Mouse (Mus musculus) liver, embryonic 11.5 days (tissue): ENCODE data around the gene Tmem248. TPM values are rescaled to one million over a fixed set of nuclear protein-coding genes. Genes with fewer than 3 reads are reported as not detected.

Experiments used
- ATAC-seq: fragments of 200-750 bp; cut with Nextera tagmentation; replicated peaks from 2 replicates; pipeline ENCODE4 v1.8.0; 2017; ENCODE audit warnings: moderate number of reproducible peaks, mild to moderate bottlenecking, moderate TSS enrichment, moderate library complexity; ENCODE audit not compliant: low FRiP score
- DNase-seq: peaks from one replicate; pipeline ENCODE4 v3.0.0-alpha.2; 2017; ENCODE audit warnings: low spot score
- H3K27ac ChIP-seq: fragments of 300-500 bp; sonication (generic); 2 replicates; pipeline ENCODE4 v1.5.1; 2014; ENCODE audit warnings: mild to moderate bottlenecking, low read depth, low read length, control low read depth
- H3K27me3 ChIP-seq: fragments of 300-500 bp; sonication (generic); replicated peaks from 2 replicates; pipeline ENCODE4 v1.6.1; 2014; ENCODE audit warnings: low read length, mixed read lengths; ENCODE audit not compliant: control insufficient read depth, insufficient read depth
- H3K36me3 ChIP-seq: fragments of 300-500 bp; sonication (generic); 2 replicates; pipeline ENCODE4 v1.6.1; 2014; ENCODE audit warnings: mild to moderate bottlenecking, low read length, moderate library complexity, mixed read lengths; ENCODE audit not compliant: control insufficient read depth, insufficient read depth
- H3K4me1 ChIP-seq: fragments of 300-500 bp; sonication (generic); replicated peaks from 2 replicates; pipeline ENCODE4 v1.6.1; 2014; ENCODE audit warnings: low read length, mixed read lengths; ENCODE audit not compliant: control insufficient read depth, insufficient read depth
- H3K4me2 ChIP-seq: fragments of 300-500 bp; sonication (generic); 2 replicates; pipeline ENCODE4 v1.6.1; 2014; ENCODE audit warnings: mild to moderate bottlenecking, control low read depth, moderate library complexity
- H3K4me3 ChIP-seq: fragments of 300-500 bp; sonication (generic); 2 replicates; pipeline ENCODE4 v1.5.1; 2014; ENCODE audit warnings: low read depth, low read length, control low read depth
- H3K9ac ChIP-seq: fragments of 300-500 bp; sonication (generic); 2 replicates; pipeline ENCODE4 v1.6.1; 2014; ENCODE audit warnings: low read depth, low read length, control low read depth
- H3K9me3 ChIP-seq: fragments of 300-500 bp; sonication (generic); 2 replicates; pipeline ENCODE4 v1.6.1; 2016; ENCODE audit warnings: low read length, inconsistent platforms, mixed read lengths; ENCODE audit not compliant: control insufficient read depth
- WGBS: fragments of 180-500 bp; shearing (Covaris S2); extraction: QIAGEN DNeasy Blood & Tissue Kit; methylation state at CpG from one replicate; pipeline ENCODE4 v1.1.7; 2014; 5-methylcytosine and 5-hydroxymethylcytosine counted together
- polyA plus RNA-seq: library from polyadenylated mRNA; unstranded; fragments of >200 nt; fragmentation: Nextera tagmentation; extraction: Ambion mirVana; gene quantifications from 2 replicates; pipeline ENCODE4 v1.2.1, GENCODE M21; 2014

The Tmem248 gene
- polyA plus RNA-seq, 1 experiment from 2014 or later = 49.0 TPM

- no peak for ATAC-seq
- 91% methylated on average over 11 of the region's 11 CpGs for WGBS
- H3K36me3 ChIP-seq = peaks cover 32% of the 10 kb centered on the region
Observed at GRCm38 (mm10) chr5:130212956-130213355, 3.9 kb upstream of the Tmem248 start.

GRCm38 (mm10) chr5:130217406-130217805, 525 bp downstream of the Tmem248 start:
- no peak overlapping the region for H3K27ac ChIP-seq
- no peaks in the 10 kb centered on the region for H3K9me3 ChIP-seq
- DNase-seq (no peak), ATAC-seq (no peak)
- H3K27me3 ChIP-seq = no peaks in the 10 kb centered on the region
- 82% methylated on average over 4 of the region's 4 CpGs for WGBS
- peaks cover 5% of the 10 kb centered on the region; the same call in 1 of the 2 replicates for H3K4me1 ChIP-seq
- no peak overlapping the region for H3K9ac ChIP-seq
- no peak overlapping the region for H3K4me2 ChIP-seq
- H3K36me3 ChIP-seq = peaks cover 6% of the 10 kb centered on the region; the same call in 1 of the 2 replicates
- no peak overlapping the region for H3K4me3 ChIP-seq

More at GRCm38 (mm10) chr5:130212956-130213355, 3.9 kb upstream of the Tmem248 start:
- no peak overlapping the region for H3K4me3 ChIP-seq
- H3K4me2 ChIP-seq = no peak overlapping the region
- no peaks in the 10 kb centered on the region for H3K4me1 ChIP-seq
- no peak for DNase-seq
- no peak overlapping the region for H3K27ac ChIP-seq
- no peaks in the 10 kb centered on the region for H3K27me3 ChIP-seq
- H3K9ac ChIP-seq = no peak overlapping the region
- H3K9me3 ChIP-seq = no peaks in the 10 kb centered on the region

GRCm38 (mm10) chr5:130218336-130218735, 1.5 kb downstream of the Tmem248 start:
- Histone ChIP-seq H3K9me3 (no peaks in the 10 kb centered on the region), H3K9ac (no peak overlapping the region), H3K4me1 (peaks cover 8% of the 10 kb centered on the region), H3K27me3 (no peaks in the 10 kb centered on the region), H3K27ac (no peak overlapping the region), H3K4me2 (no peak overlapping the region), H3K36me3 (no peaks in the 10 kb centered on the region), H3K4me3 (no peak overlapping the region)
- no peak for DNase-seq
- WGBS = 90% methylated on average over 5 of the region's 5 CpGs
- ATAC-seq = no peak

GRCm38 (mm10) chr5:130221316-130221715, 4.4 kb downstream of the Tmem248 start:
- H3K9me3 ChIP-seq = no peaks in the 10 kb centered on the region
- peak overlapping the region; percentile 81 for H3K4me2 ChIP-seq
- WGBS = 54% methylated on average over 2 of the region's 2 CpGs
- ATAC-seq (no peak), DNase-seq (no peak)
- H3K4me1 ChIP-seq = peaks cover 20% of the 10 kb centered on the region
- H3K36me3 ChIP-seq = no peaks in the 10 kb centered on the region
- H3K27ac ChIP-seq = peak overlapping the region; percentile 84; the same call in 1 of the 2 replicates
- no peaks in the 10 kb centered on the region for H3K27me3 ChIP-seq
- peak overlapping the region; percentile 100 for H3K4me3 ChIP-seq
- H3K9ac ChIP-seq = peak overlapping the region; percentile 99

DNA sequence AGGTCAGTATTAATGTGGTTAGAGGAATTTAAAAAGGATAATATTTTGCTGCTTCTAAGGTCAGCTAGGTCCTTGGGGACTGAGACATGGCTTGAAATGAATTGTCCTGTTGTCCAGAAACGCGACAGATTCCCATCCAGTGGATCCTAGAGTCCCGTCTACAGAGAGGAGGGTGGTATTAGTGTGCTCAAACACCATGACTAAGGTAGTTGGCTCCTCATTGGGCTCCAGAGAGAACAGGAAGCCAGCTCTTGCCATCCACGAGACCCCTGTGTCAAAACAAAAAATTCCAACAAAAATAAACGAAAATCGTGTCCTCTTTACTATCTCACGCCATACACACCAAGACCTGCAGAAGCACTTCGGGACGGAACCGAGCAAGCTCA, 4.9 kb downstream of the Tmem248 start:
- peaks cover 20% of the 10 kb centered on the region for H3K4me1 ChIP-seq

GRCm38 (mm10) chr5:130222146-130223004, 5.5 kb downstream of the Tmem248 start:
- Histone ChIP-seq H3K4me3 (peak overlapping the region; percentile 100), H3K36me3 (no peaks in the 10 kb centered on the region), H3K9ac (peak overlapping the region; percentile 99), H3K27me3 (no peaks in the 10 kb centered on the region), H3K4me1 (peaks cover 20% of the 10 kb centered on the region), H3K4me2 (peak overlapping the region; percentile 81), H3K27ac (peak overlapping the region; percentile 84), H3K9me3 (no peaks in the 10 kb centered on the region)
- ATAC-seq = peak; percentile 86
- under 1% methylated on average over 88 of the region's 88 CpGs for WGBS
- DNase-seq = peak; percentile 92

More for the DNA sequence above, 4.9 kb downstream of the Tmem248 start:
- peak overlapping the region; percentile 81 for H3K4me2 ChIP-seq
- H3K27me3 ChIP-seq = no peaks in the 10 kb centered on the region
- ATAC-seq (peak; percentile 48), DNase-seq (no peak)
- H3K27ac ChIP-seq = peak overlapping the region; percentile 84
- WGBS = 3% methylated on average over 10 of the region's 10 CpGs
- H3K9me3 ChIP-seq = no peaks in the 10 kb centered on the region
- H3K9ac ChIP-seq = peak overlapping the region; percentile 99
- H3K36me3 ChIP-seq = no peaks in the 10 kb centered on the region
- H3K4me3 ChIP-seq = peak overlapping the region; percentile 100

GRCm38 (mm10) chr5:130226790-130227189, 9.9 kb downstream of the Tmem248 start:
- ATAC-seq = no peak
- H3K4me3 ChIP-seq = no peak overlapping the region
- H3K36me3 ChIP-seq = peaks cover 14% of the 10 kb centered on the region
- no peak overlapping the region for H3K4me2 ChIP-seq
- no peaks in the 10 kb centered on the region for H3K27me3 ChIP-seq
- 89% methylated on average over 3 of the region's 3 CpGs for WGBS
- no peaks in the 10 kb centered on the region for H3K9me3 ChIP-seq
- no peak overlapping the region for H3K9ac ChIP-seq
- DNase-seq = no peak
- H3K27ac ChIP-seq = no peak overlapping the region
- H3K4me1 ChIP-seq = peaks cover 17% of the 10 kb centered on the region

DNA sequence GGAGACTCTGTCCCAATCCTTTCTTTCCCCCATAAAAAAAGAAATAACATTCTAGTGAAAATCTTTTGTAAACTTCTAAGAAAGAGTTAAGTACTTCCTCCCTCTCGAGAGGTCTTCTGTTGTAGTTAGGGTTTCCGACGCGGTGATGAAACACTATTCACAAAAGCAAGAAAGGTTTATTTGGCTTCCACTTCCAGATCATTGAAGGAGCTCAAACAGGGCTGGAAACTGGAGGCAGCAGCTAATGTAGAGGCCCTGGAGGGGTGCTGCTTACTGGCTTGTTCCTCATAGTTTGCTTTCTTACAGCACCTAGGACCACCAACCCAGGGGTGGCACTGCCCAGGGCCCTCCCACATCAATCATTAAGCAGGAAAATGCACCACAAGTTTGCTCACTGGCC, 11.2 kb downstream of the Tmem248 start:
- Histone ChIP-seq H3K27ac (no peak overlapping the region), H3K27me3 (no peaks in the 10 kb centered on the region), H3K4me3 (no peak overlapping the region), H3K9ac (no peak overlapping the region), H3K4me2 (no peak overlapping the region), H3K9me3 (no peaks in the 10 kb centered on the region), H3K36me3 (peaks cover 25% of the 10 kb centered on the region), H3K4me1 (peaks cover 17% of the 10 kb centered on the region)
- ATAC-seq (no peak), DNase-seq (no peak)
- 76% methylated on average over 4 of the region's 4 CpGs for WGBS

GRCm38 (mm10) chr5:130236302-130236701, 19.4 kb downstream of the Tmem248 start:
- no peak overlapping the region for H3K27ac ChIP-seq
- H3K4me2 ChIP-seq = no peak overlapping the region
- H3K4me3 ChIP-seq = no peak overlapping the region
- H3K36me3 ChIP-seq = peaks cover 80% of the 10 kb centered on the region
- ATAC-seq = no peak
- no peak overlapping the region for H3K9ac ChIP-seq
- H3K9me3 ChIP-seq = no peaks in the 10 kb centered on the region
- no peaks in the 10 kb centered on the region for H3K4me1 ChIP-seq
- no peak for DNase-seq
- H3K27me3 ChIP-seq = no peaks in the 10 kb centered on the region
- WGBS = 91% methylated on average over 8 of the region's 8 CpGs
